Mouse (Mus musculus): ENCODE measurements around the gene Cep19. TPM values are rescaled to one million over a fixed set of nuclear protein-coding genes. Genes with fewer than 3 reads are reported as not detected.
"Not testable (repeated sequence)": the region's sequence is repeated elsewhere in the genome, so short reads cannot be mapped to it uniquely, and the experiment has no call there.

Cep19 gene
- 43.3 and 43.5 TPM in 2 replicates for polyA plus RNA-seq (2014; fragmentation: Nextera tagmentation; extraction: Ambion mirVana)

GRCm38 (mm10) chr16:32099638-32100150 is at the start of gene Cep19, which contains the start of gene Pigx:
Gene Cep19 (plus strand): TSS chr16:32099800.
Gene Pigx (minus strand): TSS chr16:32099740.
- peak; percentile 98 for ATAC-seq (replicated peaks; ENCODE audit: low FRiP score)
- Histone ChIP-seq H3K4me2 (ENCODE audit: low read depth, low read length, severe bottlenecking) (peak within 1 kb of the TSS; percentile 77), H3K27me3 (ENCODE audit: control insufficient read depth, insufficient read depth, low read length) (no peaks in the 10 kb centered on the region), H3K4me3 (ENCODE audit: low read depth, low read length) (peak within 1 kb of the TSS; percentile 96), H3K27ac (ENCODE audit: low read depth, low read length) (peak within 1 kb of the TSS; percentile 71; the same call in 1 of the 2 replicates), H3K9me3 (ENCODE audit: control insufficient read depth, low read length) (no peaks in the 10 kb centered on the region), H3K36me3 (ENCODE audit: control insufficient read depth, insufficient read depth, low read length) (no peaks in the 10 kb centered on the region), H3K9ac (ENCODE audit: low read length) (peak within 1 kb of the TSS; percentile 87), H3K4me1 (replicated peaks; ENCODE audit: control insufficient read depth, insufficient read depth, low read length) (peaks cover 5% of the 10 kb centered on the region; the same call in 1 of the 2 replicates)
- peak; percentile 95 for DNase-seq (ENCODE audit: low spot score)
- WGBS = 1% methylated on average over 34 of the region's 34 CpGs

GRCm38 (mm10) chr16:32058817-32059216 is 40.8 kb upstream of the Cep19 start:
- Histone ChIP-seq H3K4me3 (ENCODE audit: low read depth, low read length) (no peak overlapping the region), H3K27me3 (ENCODE audit: control insufficient read depth, insufficient read depth, low read length) (no peaks in the 10 kb centered on the region), H3K27ac (ENCODE audit: low read depth, low read length) (no peak overlapping the region), H3K36me3 (ENCODE audit: control insufficient read depth, insufficient read depth, low read length) (no peaks in the 10 kb centered on the region), H3K4me2 (ENCODE audit: low read depth, low read length, severe bottlenecking) (no peak overlapping the region), H3K9me3 (ENCODE audit: control insufficient read depth, low read length) (no peaks in the 10 kb centered on the region), H3K4me1 (replicated peaks; ENCODE audit: control insufficient read depth, insufficient read depth, low read length) (no peaks in the 10 kb centered on the region), H3K9ac (ENCODE audit: low read length) (no peak overlapping the region)
- 87% methylated on average over 5 of the region's 5 CpGs for WGBS
- ATAC-seq (replicated peaks; ENCODE audit: low FRiP score) (no peak), DNase-seq (ENCODE audit: low spot score) (no peak)

- no peak overlapping the region for H3K9ac ChIP-seq (ENCODE audit: low read length)
- no peak for DNase-seq (ENCODE audit: low spot score)
- H3K27ac ChIP-seq (ENCODE audit: low read depth, low read length) = no peak overlapping the region
- WGBS = 80% methylated on average over 6 of the region's 6 CpGs
- no peak overlapping the region for H3K4me2 ChIP-seq (ENCODE audit: low read depth, low read length, severe bottlenecking)
- H3K4me1 ChIP-seq (replicated peaks; ENCODE audit: control insufficient read depth, insufficient read depth, low read length) = no peaks in the 10 kb centered on the region
- no peak for ATAC-seq (replicated peaks; ENCODE audit: low FRiP score)
- H3K36me3 ChIP-seq (ENCODE audit: control insufficient read depth, insufficient read depth, low read length) = no peaks in the 10 kb centered on the region
- H3K27me3 ChIP-seq (ENCODE audit: control insufficient read depth, insufficient read depth, low read length) = no peaks in the 10 kb centered on the region
- no peaks in the 10 kb centered on the region for H3K9me3 ChIP-seq (ENCODE audit: control insufficient read depth, low read length)
- H3K4me3 ChIP-seq (ENCODE audit: low read depth, low read length) = no peak overlapping the region
Observed at GRCm38 (mm10) chr16:32059840-32060523, 39.6 kb upstream of the Cep19 start.

- Histone ChIP-seq H3K4me1 (replicated peaks; ENCODE audit: control insufficient read depth, insufficient read depth, low read length) (no peaks in the 10 kb centered on the region), H3K4me3 (ENCODE audit: low read depth, low read length) (no peak overlapping the region)
- WGBS = 88% methylated on average over 2 of the region's 2 CpGs
Observed at GRCm38 (mm10) chr16:32062226-32062625, 37.4 kb upstream of the Cep19 start.

GRCm38 (mm10) chr16:32063900-32064299 is 35.7 kb upstream of the Cep19 start:
- H3K4me3 ChIP-seq (ENCODE audit: low read depth, low read length) = no peak overlapping the region

More at GRCm38 (mm10) chr16:32062226-32062625, 37.4 kb upstream of the Cep19 start:
- Histone ChIP-seq H3K36me3 (ENCODE audit: control insufficient read depth, insufficient read depth, low read length) (no peaks in the 10 kb centered on the region), H3K9ac (ENCODE audit: low read length) (no peak overlapping the region), H3K4me2 (ENCODE audit: low read depth, low read length, severe bottlenecking) (no peak overlapping the region), H3K9me3 (ENCODE audit: control insufficient read depth, low read length) (no peaks in the 10 kb centered on the region), H3K27me3 (ENCODE audit: control insufficient read depth, insufficient read depth, low read length) (no peaks in the 10 kb centered on the region), H3K27ac (ENCODE audit: low read depth, low read length) (no peak overlapping the region)
- ATAC-seq (replicated peaks; ENCODE audit: low FRiP score) (no peak), DNase-seq (ENCODE audit: low spot score) (no peak)

GRCm38 (mm10) chr16:32066899-32067298 is 32.7 kb upstream of the Cep19 start:
- H3K36me3 ChIP-seq (ENCODE audit: control insufficient read depth, insufficient read depth, low read length) = no peaks in the 10 kb centered on the region
- H3K27ac ChIP-seq (ENCODE audit: low read depth, low read length) = no peak overlapping the region
- H3K9me3 ChIP-seq (ENCODE audit: control insufficient read depth, low read length) = no peaks in the 10 kb centered on the region
- no peak overlapping the region for H3K4me3 ChIP-seq (ENCODE audit: low read depth, low read length)
- no peak overlapping the region for H3K4me2 ChIP-seq (ENCODE audit: low read depth, low read length, severe bottlenecking)
- H3K4me1 ChIP-seq (replicated peaks; ENCODE audit: control insufficient read depth, insufficient read depth, low read length) = no peaks in the 10 kb centered on the region
- 95% methylated on average over 1 of the region's 1 CpGs for WGBS
- no peak for ATAC-seq (replicated peaks; ENCODE audit: low FRiP score)
- DNase-seq (ENCODE audit: low spot score) = no peak
- H3K27me3 ChIP-seq (ENCODE audit: control insufficient read depth, insufficient read depth, low read length) = no peaks in the 10 kb centered on the region
- H3K9ac ChIP-seq (ENCODE audit: low read length) = no peak overlapping the region

More at GRCm38 (mm10) chr16:32063900-32064299, 35.7 kb upstream of the Cep19 start:
- no peak for ATAC-seq (replicated peaks; ENCODE audit: low FRiP score)
- WGBS = 92% methylated on average over 7 of the region's 7 CpGs
- Histone ChIP-seq H3K9ac (ENCODE audit: low read length) (no peak overlapping the region), H3K36me3 (ENCODE audit: control insufficient read depth, insufficient read depth, low read length) (no peaks in the 10 kb centered on the region), H3K4me1 (replicated peaks; ENCODE audit: control insufficient read depth, insufficient read depth, low read length) (no peaks in the 10 kb centered on the region), H3K27ac (ENCODE audit: low read depth, low read length) (no peak overlapping the region), H3K9me3 (ENCODE audit: control insufficient read depth, low read length) (no peaks in the 10 kb centered on the region), H3K27me3 (ENCODE audit: control insufficient read depth, insufficient read depth, low read length) (no peaks in the 10 kb centered on the region), H3K4me2 (ENCODE audit: low read depth, low read length, severe bottlenecking) (no peak overlapping the region)
- DNase-seq (ENCODE audit: low spot score) = no peak

- Histone ChIP-seq H3K4me2 (ENCODE audit: low read depth, low read length, severe bottlenecking) (no peak overlapping the region), H3K9ac (ENCODE audit: low read length) (no peak overlapping the region), H3K9me3 (ENCODE audit: control insufficient read depth, low read length) (no peaks in the 10 kb centered on the region), H3K27ac (ENCODE audit: low read depth, low read length) (no peak overlapping the region), H3K27me3 (ENCODE audit: control insufficient read depth, insufficient read depth, low read length) (no peaks in the 10 kb centered on the region), H3K4me1 (replicated peaks; ENCODE audit: control insufficient read depth, insufficient read depth, low read length) (no peaks in the 10 kb centered on the region), H3K4me3 (ENCODE audit: low read depth, low read length) (no peak overlapping the region), H3K36me3 (ENCODE audit: control insufficient read depth, insufficient read depth, low read length) (no peaks in the 10 kb centered on the region)
- ATAC-seq (replicated peaks; ENCODE audit: low FRiP score) (no peak), DNase-seq (ENCODE audit: low spot score) (no peak)
- WGBS = 87% methylated on average over 12 of the region's 12 CpGs
Observed at GRCm38 (mm10) chr16:32068389-32069300, 31.0 kb upstream of the Cep19 start.

GRCm38 (mm10) chr16:32070070-32070469 is 29.5 kb upstream of the Cep19 start:
- WGBS = 71% methylated on average over 4 of the region's 4 CpGs
- H3K9ac ChIP-seq (ENCODE audit: low read length); H3K4me2 ChIP-seq (ENCODE audit: low read depth, low read length, severe bottlenecking); H3K4me1 ChIP-seq (replicated peaks; ENCODE audit: control insufficient read depth, insufficient read depth, low read length); H3K36me3 ChIP-seq (ENCODE audit: control insufficient read depth, insufficient read depth, low read length); ATAC-seq (replicated peaks; ENCODE audit: low FRiP score); H3K9me3 ChIP-seq (ENCODE audit: control insufficient read depth, low read length); H3K4me3 ChIP-seq (ENCODE audit: low read depth, low read length); H3K27me3 ChIP-seq (ENCODE audit: control insufficient read depth, insufficient read depth, low read length); DNase-seq (ENCODE audit: low spot score); H3K27ac ChIP-seq (ENCODE audit: low read depth, low read length): not testable (repeated sequence)
